Mouse (Mus musculus) left cerebral cortex, adult 2 months (tissue): Measurements from ENCODE around the gene Lta. TPM values are rescaled to one million over a fixed set of nuclear protein-coding genes. Genes with fewer than 3 reads are reported as not detected.
A peak's percentile ranks its signal among the peaks of the same experiment; 100 is the strongest.

Experiments used
- DNase-seq, 2 experiments: peaks; one replicate each; pipeline ENCODE4 v3.0.0; 2021 to 2022; ENCODE audit warnings: low spot score in 2 of 2, mixed read lengths in 1 of 2; ENCODE audit errors: extremely low spot score in 1 of 2
- H3K27ac ChIP-seq: fragments of 200-600 bp; 2 replicates; pipeline ENCODE4 v1.8.1; 2022
- H3K4me3 ChIP-seq: fragments of 200-600 bp; 2 replicates; pipeline ENCODE4 v1.8.1; 2022
- CTCF ChIP-seq: fragments of 200-600 bp; IDR thresholded peaks from 2 replicates; pipeline ENCODE4 v1.8.1; 2022; ENCODE audit warnings: antibody characterized with exemption, mild to moderate bottlenecking, moderate library complexity
- intact Hi-C: fragments of 180-260 bp; cut with DNase I; formaldehyde crosslinking; loops from one replicate; pipeline ENCODE4 v1.15.1; 2025
- long read RNA-seq, 2 experiments: library from polyadenylated mRNA; stranded (forward); transcript quantifications; one replicate each; pipeline ENCODE4 v2.0.0; 2021; ENCODE audit warnings: borderline mapping rate in 2 of 2
- total RNA-seq, 2 experiments: library from RNA; stranded (reverse); gene quantifications; 2 replicates each; pipeline ENCODE4 v1.2.3; 2021

The Lta gene
- total RNA-seq = under 1 TPM; 0.41 to 0.65 TPM
- long read RNA-seq, experiment 1, partial matches to known transcripts = 0 of 1 reads
- long read RNA-seq, experiment 1, other reads (novel, unspliced or antisense) = 1 of 1 reads
- long read RNA-seq, experiment 2 = 0 reads

- Histone ChIP-seq H3K27ac (no peak within 1 kb of the TSS), H3K4me3 (no peak within 1 kb of the TSS)
- intact Hi-C loops = no loop called here
- no peak for TF ChIP-seq CTCF
- DNase-seq = no peak
Measured at GRCm38 (mm10) chr17:35204494-35205379, at the start of gene Lta. Gene Lta, minus strand, starts transcription at chr17:35205351.

DNA sequence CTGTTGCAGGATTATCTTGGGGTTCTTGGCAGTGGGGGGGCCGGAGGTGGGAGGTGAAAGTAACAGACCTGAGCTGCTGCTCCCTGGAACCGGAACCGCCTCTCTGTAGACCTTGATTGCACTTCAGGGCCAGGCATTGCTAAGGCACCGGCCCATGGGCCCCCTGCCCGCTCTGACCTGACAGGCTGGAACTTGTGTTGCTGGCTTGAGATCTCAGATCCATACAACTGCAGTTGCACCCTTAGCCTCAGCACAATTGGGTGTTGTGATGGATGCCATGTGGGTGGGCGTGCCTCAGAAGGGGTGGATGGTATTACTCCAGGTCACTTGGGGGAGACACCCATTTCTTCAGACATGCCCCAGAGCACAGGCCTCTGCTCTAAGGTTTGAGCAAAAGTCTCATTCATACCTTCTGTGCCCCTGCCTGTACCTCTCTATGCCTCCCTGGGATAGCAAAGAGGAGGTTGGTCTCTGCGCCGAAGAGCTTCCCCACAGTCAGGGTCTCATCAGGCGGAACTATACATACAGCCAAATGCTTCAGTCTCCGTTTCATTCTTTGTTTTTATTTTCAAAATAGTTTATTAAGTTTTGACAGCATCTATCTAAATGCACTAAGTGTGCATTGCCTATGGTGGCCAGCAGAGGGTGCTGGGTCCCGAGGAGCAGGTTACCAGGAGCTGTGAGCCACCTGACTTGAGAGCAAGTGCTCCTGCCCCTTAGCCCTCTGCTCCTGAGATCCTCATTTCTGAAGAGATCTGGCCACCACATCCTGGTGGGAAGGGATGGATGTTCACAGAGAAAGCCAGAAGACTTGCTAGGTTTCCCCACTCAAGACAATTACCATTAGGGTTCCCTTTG is 49.3 kb upstream of the Lta start:
- DNase-seq = peak in 1 of 2 experiments; percentile 54
- TF ChIP-seq CTCF = peak; percentile 91
- intact Hi-C loops = loop anchor here (5.0 kb wide), 1 partner anchor 48 kb away; no protein-coding TSS in a partner anchor
- no peak overlapping the region for H3K27ac ChIP-seq
- no peak overlapping the region for H3K4me3 ChIP-seq

GRCm38 (mm10) chr17:35253293-35254093 is 48.3 kb upstream of the Lta start:
- intact Hi-C loops = no loop called here
- Histone ChIP-seq H3K27ac (no peak overlapping the region), H3K4me3 (no peak overlapping the region)
- no peak for TF ChIP-seq CTCF
- no peak for DNase-seq

- Histone ChIP-seq H3K27ac (no peak overlapping the region), H3K4me3 (no peak overlapping the region)
- no peak for DNase-seq
- intact Hi-C loops = no loop called here
- no peak for TF ChIP-seq CTCF
Measured at GRCm38 (mm10) chr17:35252619-35253292, 47.6 kb upstream of the Lta start.

GRCm38 (mm10) chr17:35251981-35252380 is 46.8 kb upstream of the Lta start:
- TF ChIP-seq CTCF = no peak
- H3K4me3 ChIP-seq = no peak overlapping the region
- H3K27ac ChIP-seq = no peak overlapping the region
- intact Hi-C loops = no loop called here
- no peak for DNase-seq

DNA sequence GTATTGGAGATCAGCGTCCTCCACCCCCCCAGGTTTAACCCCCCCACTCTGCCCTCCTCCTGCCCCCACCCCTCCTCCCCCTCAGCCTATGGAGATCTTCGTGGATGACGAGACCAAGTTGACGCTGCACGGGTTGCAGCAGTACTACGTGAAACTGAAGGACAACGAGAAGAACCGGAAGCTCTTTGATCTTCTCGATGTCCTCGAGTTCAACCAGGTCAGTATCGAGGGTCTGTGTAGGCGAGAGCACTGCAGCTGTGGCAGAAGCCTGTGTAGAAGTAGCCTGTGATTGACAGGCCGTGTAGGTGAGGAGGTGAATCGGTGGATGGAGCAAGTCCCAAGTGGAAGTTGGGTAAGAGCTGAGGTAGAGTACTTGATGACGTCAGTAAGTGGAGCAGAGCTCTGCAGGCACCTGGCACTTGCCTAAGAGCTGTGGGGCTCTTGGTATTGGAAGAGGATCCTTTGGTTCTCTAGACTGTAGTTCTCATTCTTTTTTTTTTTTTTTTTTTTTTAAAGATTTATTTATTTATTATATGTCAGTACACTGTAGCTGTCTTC is 46.1 kb upstream of the Lta start:
- H3K4me3 ChIP-seq = no peak overlapping the region
- TF ChIP-seq CTCF = no peak
- intact Hi-C loops = no loop called here
- DNase-seq = no peak
- no peak overlapping the region for H3K27ac ChIP-seq

- DNase-seq = no peak
- intact Hi-C loops = no loop called here
- no peak for TF ChIP-seq CTCF
- Histone ChIP-seq H3K27ac (no peak overlapping the region), H3K4me3 (no peak overlapping the region)
Measured at GRCm38 (mm10) chr17:35250348-35251120, 45.4 kb upstream of the Lta start.

- Histone ChIP-seq H3K27ac (no peak overlapping the region), H3K4me3 (no peak overlapping the region)
- intact Hi-C loops = loop anchor here (10.0 kb wide), 1 partner anchor 625 kb away; the partner anchor contains the start of genes Ppt2 and Prrt1
- DNase-seq = no peak
- no peak for TF ChIP-seq CTCF
Measured at GRCm38 (mm10) chr17:35249451-35250197, 44.5 kb upstream of the Lta start.

DNA sequence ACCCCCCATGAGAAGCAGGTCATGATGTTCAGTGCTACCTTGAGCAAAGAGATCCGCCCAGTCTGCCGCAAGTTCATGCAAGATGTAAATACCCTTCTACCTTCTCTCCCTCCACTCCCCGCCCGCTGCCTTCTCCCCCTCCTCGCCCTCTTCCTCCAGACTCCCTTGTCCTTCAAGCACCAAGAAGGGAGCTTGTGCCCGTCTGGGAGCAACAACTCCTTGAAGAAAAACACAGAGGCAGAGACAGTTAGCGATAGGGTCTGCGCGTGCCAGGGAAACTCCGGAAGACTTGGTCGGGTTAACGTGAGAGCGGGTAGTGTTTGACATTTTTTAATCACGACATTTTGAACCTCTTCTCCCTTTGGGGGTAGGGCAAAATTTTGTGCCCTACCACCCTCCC is 43.8 kb upstream of the Lta start:
- no peak for DNase-seq
- intact Hi-C loops = loop anchor here (10.0 kb wide), 1 partner anchor 624 kb away; the partner anchor contains the start of genes Ppt2 and Prrt1
- Histone ChIP-seq H3K27ac (no peak overlapping the region), H3K4me3 (no peak overlapping the region)
- TF ChIP-seq CTCF = no peak
